Mouse (Mus musculus) ES-Bruce4 (cell line): ENCODE measurements around the gene Scfd1.

Source experiments
- CTCF ChIP-seq: IDR thresholded peaks from one replicate; pipeline ENCODE4 v1.8.1; 2011; ENCODE audit warnings: low read depth, low read length
- EP300 ChIP-seq: IDR thresholded peaks from 2 replicates; pipeline ENCODE4 v1.6.1; 2011; ENCODE audit warnings: low read depth, low read length; ENCODE audit not compliant: insufficient read depth
- POLR2A ChIP-seq: IDR thresholded peaks from one replicate; pipeline ENCODE4 v1.8.1; 2011; ENCODE audit warnings: low read length; ENCODE audit not compliant: insufficient read depth

- TF ChIP-seq POLR2A (no peak), CTCF (no peak), EP300 (no peak)
Measured at GRCm38 (mm10) chr12:51362898-51363297, 14.4 kb upstream of the Scfd1 start.
